9 mouse cellular contexts compared by ENCODE assay signal in genomic region chr12:30128561-30129410, GRCm38 (mm10). TPM values are rescaled to one million over a fixed set of nuclear protein-coding genes. Genes with fewer than 3 reads are reported as not detected.
A peak's percentile ranks its signal among the peaks of the same experiment; 100 is the strongest.
DNase-seq lines count a peak whose midpoint lies in the region; ATAC-seq and TF ChIP-seq lines count a peak whose summit lies in the region.
"Had no signal": no experiment of that assay in that cellular context is flagged by ENCODE, and none has a peak within 500 bp of the region (broad histone marks: within the 10 kb centered on the region; RNA-seq: fewer than 3 reads in every experiment).

No protein-coding gene starts in this region.

- peak; percentile 83 for TF ChIP-seq CTCF in forebrain, postnatal 0 days (IDR thresholded peaks at IDR 0.05; ENCODE audit: low read depth)

- H3K9ac ChIP-seq in heart, embryonic 12.5 days: no peak overlapping the region
- H3K9ac ChIP-seq in forebrain, postnatal 0 days: 0 out of 2 replicates have a peak overlapping the region, but pooled peaks have one; percentile 26
- H3K9ac ChIP-seq in hindbrain, embryonic 16.5 days (ENCODE audit: low read depth, low read length): peak overlapping the region; percentile 16; the same call in 1 of the 2 replicates
- no peak overlapping the region for H3K9ac ChIP-seq in midbrain, embryonic 12.5 days (replicated peaks)
- H3K9ac ChIP-seq: limb, embryonic 15.5 days had no signal

- no peak for ATAC-seq in heart, embryonic 12.5 days (ENCODE audit: insufficient number of reproducible peaks, low FRiP score)
- ATAC-seq in forebrain, postnatal 0 days: peak; percentile 88
- peak; percentile 78 for ATAC-seq in hindbrain, embryonic 16.5 days
- peak; percentile 63; the same call in 1 of the 2 replicates for ATAC-seq in midbrain, embryonic 12.5 days (ENCODE audit: low FRiP score, low read depth)

- H3K4me2 ChIP-seq in heart, embryonic 12.5 days: no peak overlapping the region
- H3K4me2 ChIP-seq in forebrain, postnatal 0 days (ENCODE audit: low read depth): peak overlapping the region; percentile 35
- H3K4me2 ChIP-seq in hindbrain, embryonic 16.5 days (ENCODE audit: low read length): peak overlapping the region; percentile 10; the same call in 1 of the 2 replicates
- 0 out of 2 replicates have a peak overlapping the region, but pooled peaks have one; percentile 6 for H3K4me2 ChIP-seq in midbrain, embryonic 12.5 days (replicated peaks)
- H3K4me2 ChIP-seq: limb, embryonic 15.5 days had no signal

- no peaks in the 10 kb centered on the region for H3K36me3 ChIP-seq in heart, embryonic 12.5 days
- H3K36me3 ChIP-seq in forebrain, postnatal 0 days (ENCODE audit: insufficient read depth): no peaks in the 10 kb centered on the region
- H3K36me3 ChIP-seq in hindbrain, embryonic 16.5 days (ENCODE audit: control insufficient read depth, insufficient read depth, low read length): no peaks in the 10 kb centered on the region
- no peaks in the 10 kb centered on the region for H3K36me3 ChIP-seq in midbrain, embryonic 12.5 days
- H3K36me3 ChIP-seq: limb, embryonic 15.5 days had no signal

- WGBS in heart, embryonic 12.5 days: 57% methylated on average over 7 of the region's 7 CpGs
- WGBS in forebrain, postnatal 0 days: 28% methylated on average over 7 of the region's 7 CpGs
- 42% methylated on average over 7 of the region's 7 CpGs for WGBS in hindbrain, embryonic 16.5 days
- WGBS in midbrain, embryonic 12.5 days: 53% methylated on average over 7 of the region's 7 CpGs

- H3K27me3 ChIP-seq in heart, embryonic 12.5 days (replicated peaks): no peaks in the 10 kb centered on the region; the same call in 1 of the 2 replicates
- H3K27me3 ChIP-seq in forebrain, postnatal 0 days (ENCODE audit: insufficient read depth, low read length): no peaks in the 10 kb centered on the region
- H3K27me3 ChIP-seq in hindbrain, embryonic 16.5 days (replicated peaks; ENCODE audit: control insufficient read depth, insufficient read depth, low read length): no peaks in the 10 kb centered on the region
- no peaks in the 10 kb centered on the region for H3K27me3 ChIP-seq in midbrain, embryonic 12.5 days

- no peaks in the 10 kb centered on the region for H3K9me3 ChIP-seq in heart, embryonic 12.5 days (replicated peaks)
- H3K9me3 ChIP-seq in forebrain, postnatal 0 days (ENCODE audit: low read length): no peaks in the 10 kb centered on the region
- no peaks in the 10 kb centered on the region for H3K9me3 ChIP-seq in hindbrain, embryonic 16.5 days (ENCODE audit: control insufficient read depth, low read length)
- no peaks in the 10 kb centered on the region for H3K9me3 ChIP-seq in midbrain, embryonic 12.5 days
- H3K9me3 ChIP-seq: limb, embryonic 15.5 days had no signal

- DNase-seq in heart, adult 11 months: peak; percentile 94
- peak; percentile 10 for DNase-seq in cerebellum, adult 11 months
- DNase-seq in forebrain, postnatal 0 days: peak; percentile 86
- peak; percentile 68 for DNase-seq in left cerebral cortex, adult 11 months (ENCODE audit: low spot score)
- DNase-seq in telencephalon, adult 2 months (ENCODE audit: low read depth, low spot score): peak; percentile 67

- H3K4me1 ChIP-seq in heart, embryonic 12.5 days (replicated peaks): no peaks in the 10 kb centered on the region
- 0 out of 2 replicates have a peak, but pooled peaks cover 5% of the 10 kb centered on the region for H3K4me1 ChIP-seq in forebrain, postnatal 0 days (ENCODE audit: insufficient read depth)
- H3K4me1 ChIP-seq in hindbrain, embryonic 16.5 days (ENCODE audit: control insufficient read depth, insufficient read depth, low read depth, low read length): peaks cover 3% of the 10 kb centered on the region
- peaks cover 6% of the 10 kb centered on the region; the same call in 1 of the 2 replicates for H3K4me1 ChIP-seq in midbrain, embryonic 12.5 days
- H3K4me1 ChIP-seq: limb, embryonic 15.5 days had no signal

- no peak overlapping the region for H3K27ac ChIP-seq in heart, embryonic 12.5 days (ENCODE audit: poor library complexity, severe bottlenecking)
- peak overlapping the region; percentile 82 for H3K27ac ChIP-seq in forebrain, postnatal 0 days (ENCODE audit: low read depth, low read length)
- H3K27ac ChIP-seq in hindbrain, embryonic 16.5 days (ENCODE audit: low read depth, low read length): peak overlapping the region; percentile 52; the same call in 1 of the 2 replicates
- H3K27ac ChIP-seq in midbrain, embryonic 12.5 days (replicated peaks): no peak overlapping the region
- H3K27ac ChIP-seq: limb, embryonic 15.5 days had no signal

- H3K4me3 ChIP-seq in heart, embryonic 12.5 days: no peak overlapping the region
- no peak overlapping the region for H3K4me3 ChIP-seq in forebrain, postnatal 0 days (ENCODE audit: low read depth, low read length)
- no peak overlapping the region for H3K4me3 ChIP-seq in hindbrain, embryonic 16.5 days (ENCODE audit: low read length)
- H3K4me3 ChIP-seq in midbrain, embryonic 12.5 days: no peak overlapping the region
- H3K4me3 ChIP-seq: limb, embryonic 15.5 days had no signal

RNA-seq across cellular contexts. Expression of gene Tpo, which starts 3.6 kb away (rescaled TPM):
- polyA plus RNA-seq in heart, embryonic 12.5 days (2016; fragmentation: Nextera tagmentation; extraction: Ambion mirVana): 0.05 TPM in 1 of 2 replicates, not detected in the other
- total RNA-seq in forebrain, postnatal 0 days (2014; rRNA removed): not detected in 2 replicates
- polyA plus RNA-seq in forebrain, postnatal 0 days (2015; fragmentation: Nextera tagmentation; extraction: Ambion mirVana): 0.21 and 0.25 TPM in 2 replicates
- polyA plus RNA-seq in hindbrain, embryonic 16.5 days (2015; fragmentation: Nextera tagmentation; extraction: Ambion mirVana): 0.15 and 0.55 TPM in 2 replicates
- polyA plus RNA-seq in midbrain, embryonic 12.5 days (2016; fragmentation: Nextera tagmentation; extraction: Ambion mirVana): not detected in 2 replicates
- polyA plus RNA-seq: limb, embryonic 15.5 days had no signal

Comparison
In these comparisons a context has a peak if more than half of its experiments do, and no peak if none do; other contexts are left out.
1. DNase-seq: peak in every context shown above with its lines; median percentile 94 in heart, adult 11 months; 86 in forebrain, postnatal 0 days; 68 in left cerebral cortex, adult 11 months; 67 in telencephalon, adult 2 months; 10 in cerebellum, adult 11 months.
2. H3K27ac ChIP-seq: peak in forebrain, postnatal 0 days (single experiment) and hindbrain, embryonic 16.5 days (single experiment); none in heart, embryonic 12.5 days (single experiment) and midbrain, embryonic 12.5 days (single experiment).
3. H3K9ac ChIP-seq: peak in forebrain, postnatal 0 days (single experiment) and hindbrain, embryonic 16.5 days (single experiment); none in heart, embryonic 12.5 days (single experiment) and midbrain, embryonic 12.5 days (single experiment).